Mouse (Mus musculus) embryonic facial prominence, embryonic 14.5 days (tissue): Measurements from ENCODE around the gene Rtf1. TPM values are rescaled to one million over a fixed set of nuclear protein-coding genes. Genes with fewer than 3 reads are reported as not detected.
A peak's percentile ranks its signal among the peaks of the same experiment; 100 is the strongest.
"Not testable (repeated sequence)": the region's sequence is repeated elsewhere in the genome, so short reads cannot be mapped to it uniquely, and the experiment has no call there.

Experiments used
- ATAC-seq: fragments of 200-750 bp; cut with Nextera tagmentation; 2 replicates; pipeline ENCODE4 v1.8.0; 2017; ENCODE audit warnings: low read depth, moderate number of reproducible peaks, moderate TSS enrichment
- DNase-seq: peaks from one replicate; pipeline ENCODE4 v3.0.0-alpha.2; 2015; ENCODE audit warnings: low spot score
- H3K27ac ChIP-seq: fragments of 300-500 bp; sonication (generic); replicated peaks from 2 replicates; pipeline ENCODE4 v1.5.1; 2014; ENCODE audit warnings: low read depth, mild to moderate bottlenecking, low read length, moderate library complexity
- H3K27me3 ChIP-seq: fragments of 300-500 bp; sonication (generic); replicated peaks from 2 replicates; pipeline ENCODE4 v1.6.1; 2014; ENCODE audit warnings: low read length; ENCODE audit not compliant: control insufficient read depth, insufficient read depth
- H3K36me3 ChIP-seq: fragments of 300-500 bp; sonication (generic); 2 replicates; pipeline ENCODE4 v1.6.1; 2014; ENCODE audit warnings: low read length, mixed read lengths; ENCODE audit not compliant: control insufficient read depth, insufficient read depth
- H3K4me1 ChIP-seq: fragments of 300-500 bp; sonication (generic); 2 replicates; pipeline ENCODE4 v1.6.1; 2014; ENCODE audit warnings: antibody characterized with exemption, low read length; ENCODE audit not compliant: control insufficient read depth, insufficient read depth
- H3K4me2 ChIP-seq: fragments of 300-500 bp; sonication (generic); 2 replicates; pipeline ENCODE4 v1.6.1; 2014; ENCODE audit warnings: low read depth, mild to moderate bottlenecking, low read length, moderate library complexity, mixed read lengths
- H3K4me3 ChIP-seq: fragments of 300-500 bp; sonication (generic); 2 replicates; pipeline ENCODE4 v1.5.1; 2014; ENCODE audit warnings: low read depth, mild to moderate bottlenecking, low read length
- H3K9ac ChIP-seq: fragments of 300-500 bp; sonication (generic); 2 replicates; pipeline ENCODE4 v1.6.1; 2014; ENCODE audit warnings: low read depth, mild to moderate bottlenecking, low read length, moderate library complexity, mixed read lengths
- H3K9me3 ChIP-seq: fragments of 300-500 bp; sonication (generic); 2 replicates; pipeline ENCODE4 v1.6.1; 2016; ENCODE audit warnings: low read length; ENCODE audit not compliant: control insufficient read depth
- WGBS: fragments of 180-500 bp; shearing (Covaris S2); extraction: QIAGEN DNeasy Blood & Tissue Kit; methylation state at CpG from one replicate; pipeline ENCODE4 v1.1.7; 2014; 5-methylcytosine and 5-hydroxymethylcytosine counted together
- polyA plus RNA-seq: library from polyadenylated mRNA; unstranded; fragments of >200 nt; fragmentation: Nextera tagmentation; extraction: Ambion mirVana; gene quantifications from 2 replicates; pipeline ENCODE4 v1.2.1, GENCODE M21; 2014

Rtf1 gene
- polyA plus RNA-seq = 23.2 and 26.2 TPM in 2 replicates

- Histone ChIP-seq H3K4me1 (peaks cover 15% of the 10 kb centered on the region), H3K27me3 (no peaks in the 10 kb centered on the region), H3K4me3 (peak within 1 kb of the TSS; percentile 98), H3K9ac (peak within 1 kb of the TSS; percentile 97), H3K4me2 (peak within 1 kb of the TSS; percentile 92), H3K36me3 (peaks cover 1% of the 10 kb centered on the region; the same call in 1 of the 2 replicates), H3K27ac (peak within 1 kb of the TSS; percentile 88), H3K9me3 (no peaks in the 10 kb centered on the region)
- under 1% methylated on average over 36 of the region's 58 CpGs for whole genome bisulfite sequencing
- peak; percentile 92 for DNase-seq
- ATAC-seq = peak; percentile 96
Measured at GRCm38 (mm10) chr2:119674525-119675214, at the start of gene Rtf1. Rtf1 (plus strand) TSS chr2:119675068.

GRCm38 (mm10) chr2:119636781-119637180 lies 38.1 kb upstream of the Rtf1 start:
- H3K9ac ChIP-seq = no peak overlapping the region
- H3K36me3 ChIP-seq = peaks cover 89% of the 10 kb centered on the region
- ATAC-seq = no peak
- H3K4me3 ChIP-seq = no peak overlapping the region
- 100% methylated on average over 1 of the region's 1 CpGs for WGBS
- H3K27ac ChIP-seq = no peak overlapping the region
- no peak overlapping the region for H3K4me2 ChIP-seq
- H3K27me3 ChIP-seq = no peaks in the 10 kb centered on the region
- no peaks in the 10 kb centered on the region for H3K4me1 ChIP-seq
- DNase-seq = no peak
- no peaks in the 10 kb centered on the region for H3K9me3 ChIP-seq

GRCm38 (mm10) chr2:119641214-119641912 lies 33.5 kb upstream of the Rtf1 start:
- no peak overlapping the region for H3K4me2 ChIP-seq

GRCm38 (mm10) chr2:119644254-119644653 lies 30.6 kb upstream of the Rtf1 start:
- Histone ChIP-seq H3K4me1 (no peaks in the 10 kb centered on the region), H3K36me3 (peaks cover 91% of the 10 kb centered on the region), H3K4me3 (no peak overlapping the region), H3K4me2 (no peak overlapping the region), H3K27ac (no peak overlapping the region), H3K9ac (no peak overlapping the region), H3K9me3 (no peaks in the 10 kb centered on the region), H3K27me3 (no peaks in the 10 kb centered on the region)
- WGBS = 87% methylated on average over 5 of the region's 5 CpGs
- ATAC-seq (no peak), DNase-seq (no peak)

More at GRCm38 (mm10) chr2:119641214-119641912, 33.5 kb upstream of the Rtf1 start:
- Histone ChIP-seq H3K27me3 (no peaks in the 10 kb centered on the region), H3K4me1 (no peaks in the 10 kb centered on the region), H3K36me3 (peaks cover 90% of the 10 kb centered on the region), H3K9ac (no peak overlapping the region), H3K4me3 (no peak overlapping the region), H3K9me3 (no peaks in the 10 kb centered on the region), H3K27ac (no peak overlapping the region)
- 94% methylated on average over 5 of the region's 5 CpGs for WGBS
- no peak for DNase-seq
- no peak for ATAC-seq

GRCm38 (mm10) chr2:119662220-119663182 lies 12.4 kb upstream of the Rtf1 start, which contains the start of gene Ndufaf1:
Ndufaf1 (minus strand) TSS chr2:119662827.
- Histone ChIP-seq H3K4me3 (peak within 1 kb of the TSS; percentile 72), H3K4me1 (0 out of 2 replicates have a peak, but pooled peaks cover 7% of the 10 kb centered on the region), H3K27me3 (no peaks in the 10 kb centered on the region), H3K36me3 (peaks cover 28% of the 10 kb centered on the region), H3K4me2 (peak within 1 kb of the TSS; percentile 77), H3K9me3 (no peaks in the 10 kb centered on the region), H3K27ac (peak within 1 kb of the TSS; percentile 39; the same call in 1 of the 2 replicates), H3K9ac (peak within 1 kb of the TSS; percentile 87)
- DNase-seq = peak; percentile 86
- WGBS = 1% methylated on average over 44 of the region's 44 CpGs
- peak; percentile 89 for ATAC-seq

- not testable (repeated sequence) for H3K4me2 ChIP-seq, H3K9ac ChIP-seq, H3K27ac ChIP-seq, H3K4me1 ChIP-seq, ATAC-seq, DNase-seq, H3K27me3 ChIP-seq, H3K4me3 ChIP-seq, H3K36me3 ChIP-seq, H3K9me3 ChIP-seq
- WGBS = 75% methylated on average over 19 of the region's 23 CpGs
Measured at GRCm38 (mm10) chr2:119665744-119666143, 9.1 kb upstream of the Rtf1 start.

- no peak for ATAC-seq
- H3K4me1 ChIP-seq = peaks cover under 1% of the 10 kb centered on the region; the same call in 1 of the 2 replicates
- peak; percentile 25 for DNase-seq
- H3K27me3 ChIP-seq = no peaks in the 10 kb centered on the region
- 12% methylated on average over 7 of the region's 7 CpGs for WGBS
- no peaks in the 10 kb centered on the region for H3K36me3 ChIP-seq
- H3K9me3 ChIP-seq = no peaks in the 10 kb centered on the region
- no peak overlapping the region for H3K4me2 ChIP-seq
- no peak overlapping the region for H3K9ac ChIP-seq
- no peak overlapping the region for H3K27ac ChIP-seq
- no peak overlapping the region for H3K4me3 ChIP-seq
Measured at GRCm38 (mm10) chr2:119669010-119669409, 5.9 kb upstream of the Rtf1 start.

GRCm38 (mm10) chr2:119675215-119675784 lies 432 bp downstream of the Rtf1 start:
- ATAC-seq (peak; percentile 81), DNase-seq (peak; percentile 36)
- peak overlapping the region; percentile 98 for H3K4me3 ChIP-seq
- under 1% methylated on average over 17 of the region's 39 CpGs for WGBS
- H3K4me1 ChIP-seq = peaks cover 15% of the 10 kb centered on the region
- H3K9ac ChIP-seq = peak overlapping the region; percentile 97
- H3K4me2 ChIP-seq = peak overlapping the region; percentile 92
- peak overlapping the region; percentile 88 for H3K27ac ChIP-seq
- H3K36me3 ChIP-seq = peaks cover 4% of the 10 kb centered on the region; the same call in 1 of the 2 replicates
- no peaks in the 10 kb centered on the region for H3K9me3 ChIP-seq
- H3K27me3 ChIP-seq = no peaks in the 10 kb centered on the region
